Mouse (Mus musculus) ZHBTc4 (cell line): ENCODE data around the gene Ust.

Source experiments
- DNase-seq: peaks from one replicate; pipeline ENCODE4 v3.0.0-alpha.2; 2011; ENCODE audit warnings: low read depth, low spot score

Ust gene

GRCm38 (mm10) chr10:8177618-8178017 is 341.0 kb downstream of the Ust start:
- peak; percentile 40 for DNase-seq

- no peak for DNase-seq
Observed at GRCm38 (mm10) chr10:8176351-8177053, 342.1 kb downstream of the Ust start.

GRCm38 (mm10) chr10:8176008-8176350 is 342.6 kb downstream of the Ust start:
- DNase-seq, result no peak

GRCm38 (mm10) chr10:8174697-8175096 is 343.9 kb downstream of the Ust start:
- DNase-seq, result no peak

- DNase-seq, result no peak
Observed at GRCm38 (mm10) chr10:8174230-8174629, 344.4 kb downstream of the Ust start.

GRCm38 (mm10) chr10:8173032-8173431 is 345.6 kb downstream of the Ust start:
- DNase-seq, result no peak

- DNase-seq, result peak; percentile 48
Observed at GRCm38 (mm10) chr10:8171556-8171955, 347.1 kb downstream of the Ust start.
